Mouse (Mus musculus) layer of hippocampus, adult 9-10 months (tissue): ENCODE measurements around the gene Zfhx3.

Experiments used
- DNase-seq: peaks from one replicate; pipeline ENCODE4 v3.0.0; 2022; ENCODE audit warnings: low spot score

The Zfhx3 gene

DNA sequence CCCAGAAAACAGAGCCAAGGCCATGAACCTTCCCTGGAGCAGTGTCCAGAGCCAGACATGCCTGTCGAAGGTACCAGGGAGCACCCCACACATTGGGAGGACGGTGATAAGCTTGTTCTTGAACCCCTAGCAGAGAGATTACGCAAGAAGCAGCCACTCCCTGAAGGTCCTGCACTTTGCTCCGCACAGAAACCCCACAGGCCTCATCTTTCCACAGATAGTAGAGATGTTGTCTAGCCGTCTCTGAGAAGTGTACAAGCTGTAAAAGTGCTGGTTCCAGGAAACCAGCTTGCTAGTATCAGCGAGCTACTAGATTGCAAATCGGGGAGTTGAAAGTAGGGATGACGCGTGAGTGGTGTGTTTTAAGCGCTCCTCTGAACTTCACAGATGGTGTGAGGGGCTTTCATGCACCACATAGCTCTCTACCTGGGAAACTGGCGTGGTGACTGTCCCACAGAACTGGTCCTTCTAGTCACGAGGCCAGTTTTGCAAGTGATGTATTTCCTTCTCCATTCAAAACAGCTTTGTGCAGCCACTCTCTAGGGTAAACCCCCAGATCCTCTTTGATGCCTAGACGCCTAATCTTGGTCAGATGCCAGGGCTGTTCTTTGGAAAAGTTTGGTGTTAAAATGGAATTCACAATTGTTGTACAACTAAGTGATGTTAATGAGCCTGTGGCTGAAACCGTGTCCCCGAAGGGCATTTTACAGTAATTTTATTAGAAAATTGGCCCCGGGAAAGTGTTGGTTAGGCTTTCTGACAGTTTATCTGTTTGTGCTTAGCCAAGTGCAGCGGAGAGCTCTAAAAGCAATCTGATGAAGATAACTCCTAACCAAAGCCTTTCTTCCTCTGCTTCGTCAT is 993.6 kb downstream of the Zfhx3 start:
- DNase-seq: no peak

DNA sequence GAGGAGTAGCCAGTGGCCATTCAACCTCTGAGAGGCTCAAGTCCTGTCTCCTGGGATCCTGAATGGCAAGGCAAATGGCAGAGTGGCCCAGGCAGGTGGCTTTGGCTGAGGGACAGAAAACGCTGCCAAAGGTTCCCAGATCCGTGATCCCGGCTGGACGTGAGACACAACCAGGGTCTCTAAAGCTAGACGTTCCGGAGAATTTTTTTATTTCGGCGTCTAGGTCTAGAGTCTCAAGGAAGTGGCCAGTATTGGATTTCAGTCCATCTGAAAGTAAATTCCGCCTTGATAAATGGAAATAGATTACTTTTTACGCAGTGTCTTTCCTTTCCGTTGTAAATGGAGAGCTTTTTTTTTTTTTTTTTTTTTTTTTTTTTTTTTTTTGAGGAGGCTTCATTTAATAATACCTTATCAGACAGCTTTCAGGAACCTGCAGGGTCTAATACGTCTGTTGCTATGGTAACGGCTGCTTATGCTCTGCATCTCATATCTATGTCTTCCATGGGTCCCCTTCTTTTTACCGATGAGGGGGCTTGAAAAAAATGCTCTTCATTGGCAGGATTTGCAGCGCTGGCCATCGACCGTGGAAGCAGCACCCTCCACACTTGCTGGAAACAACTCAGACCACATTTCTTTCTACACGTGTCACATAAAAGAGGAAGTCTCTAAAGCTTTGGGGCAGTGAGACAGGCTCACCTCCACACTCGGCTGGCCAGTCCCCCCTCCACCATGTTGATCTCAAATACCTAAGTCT is 994.4 kb downstream of the Zfhx3 start:
- no peak for DNase-seq

DNA sequence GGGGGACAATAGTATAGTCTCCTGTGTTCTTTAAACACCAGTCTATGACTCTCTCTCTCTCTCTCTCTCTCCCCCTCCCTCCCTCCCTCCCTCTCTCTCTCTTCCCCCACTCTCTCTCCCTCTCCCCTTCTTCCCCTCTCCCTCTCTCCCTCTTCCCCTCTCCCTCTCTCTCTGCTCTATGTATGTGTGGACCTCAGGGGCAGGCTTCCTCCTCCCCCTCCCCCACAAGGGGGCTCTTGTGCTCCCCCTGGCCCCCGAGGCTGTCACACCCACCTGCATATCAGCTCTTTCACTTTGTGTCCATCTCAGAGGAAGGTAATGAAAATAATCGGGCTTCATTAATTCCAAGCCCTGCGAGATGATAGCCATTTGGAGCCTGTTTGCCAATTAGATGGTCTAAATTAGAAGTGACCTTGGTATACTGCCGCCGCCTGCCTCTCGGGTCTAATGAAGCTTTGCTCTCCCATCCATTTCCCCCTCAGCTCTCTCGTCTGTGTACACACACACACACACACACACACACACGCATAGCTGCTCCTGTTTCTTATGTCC is 995.5 kb downstream of the Zfhx3 start:
- no peak for DNase-seq

DNA sequence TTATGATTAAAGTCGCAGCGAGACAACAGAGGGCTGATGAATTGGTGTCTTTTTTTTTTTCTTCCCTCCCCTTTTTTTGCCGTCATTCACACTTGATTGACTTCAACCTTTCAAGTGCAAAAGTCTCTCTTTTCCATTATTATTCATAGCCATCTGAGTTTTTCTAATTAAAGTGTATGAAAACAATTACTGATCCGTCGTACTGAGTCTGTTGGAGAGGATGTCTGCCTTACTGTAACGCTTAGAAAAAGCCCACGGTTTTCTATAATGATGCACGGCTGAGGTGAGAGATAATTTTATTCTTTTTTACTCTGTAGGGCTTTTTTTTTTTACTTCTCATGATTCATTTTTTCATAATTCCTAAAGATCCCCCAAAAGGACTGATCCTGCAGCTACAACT is 1000.2 kb downstream of the Zfhx3 start:
- DNase-seq: no peak

DNA sequence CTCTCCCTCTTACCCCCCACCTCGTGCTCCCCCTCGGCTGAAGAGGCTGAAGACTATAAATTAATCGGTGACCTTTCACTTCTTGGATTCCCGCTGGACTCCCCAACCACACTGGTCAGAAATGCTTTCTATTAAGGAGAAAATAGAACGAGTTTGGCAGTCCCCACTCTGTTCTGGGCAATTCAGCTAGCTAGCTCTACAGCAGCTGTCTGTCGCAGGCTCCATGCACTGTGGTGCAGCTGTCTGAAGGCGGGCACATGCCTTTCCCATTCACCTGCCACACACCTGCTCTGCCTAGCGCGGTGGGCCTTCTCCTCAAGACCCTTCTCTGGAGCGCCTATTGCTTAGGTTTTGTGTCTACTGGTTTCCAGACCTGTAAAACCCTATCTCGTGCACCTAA is 1000.7 kb downstream of the Zfhx3 start:
- DNase-seq: no peak

DNA sequence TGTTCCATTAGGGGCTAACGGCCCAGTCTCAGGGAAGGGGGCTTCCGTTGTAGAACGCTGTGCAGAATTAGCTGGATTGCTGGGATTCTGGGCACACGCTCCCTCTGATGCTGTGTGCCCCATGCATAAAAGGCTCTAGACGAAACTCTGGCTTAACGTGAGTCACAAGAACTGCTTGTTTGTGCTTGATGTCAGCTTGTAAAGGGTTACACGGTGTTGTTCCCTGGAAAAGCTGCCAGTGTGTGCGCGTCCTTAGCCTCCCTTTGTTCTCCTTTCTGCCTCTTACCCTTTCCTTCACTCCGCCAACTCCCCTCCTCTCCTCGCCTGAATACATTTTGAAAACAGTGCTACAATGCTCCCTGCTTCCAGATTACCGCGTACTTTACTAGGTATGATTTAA is 1001.9 kb downstream of the Zfhx3 start:
- no peak for DNase-seq

DNA sequence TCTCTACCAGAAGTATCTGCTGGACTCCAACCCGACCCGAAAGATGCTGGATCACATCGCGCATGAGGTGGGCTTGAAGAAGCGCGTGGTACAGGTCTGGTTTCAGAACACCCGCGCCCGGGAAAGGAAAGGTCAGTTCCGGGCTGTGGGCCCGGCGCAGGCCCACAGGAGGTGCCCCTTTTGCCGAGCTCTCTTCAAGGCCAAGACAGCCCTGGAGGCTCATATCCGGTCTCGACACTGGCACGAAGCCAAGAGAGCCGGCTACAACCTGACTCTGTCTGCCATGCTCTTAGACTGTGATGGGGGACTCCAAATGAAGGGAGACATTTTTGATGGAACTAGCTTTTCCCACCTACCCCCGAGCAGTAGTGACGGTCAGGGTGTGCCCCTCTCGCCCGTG is 1007.9 kb downstream of the Zfhx3 start:
- DNase-seq: no peak

DNA sequence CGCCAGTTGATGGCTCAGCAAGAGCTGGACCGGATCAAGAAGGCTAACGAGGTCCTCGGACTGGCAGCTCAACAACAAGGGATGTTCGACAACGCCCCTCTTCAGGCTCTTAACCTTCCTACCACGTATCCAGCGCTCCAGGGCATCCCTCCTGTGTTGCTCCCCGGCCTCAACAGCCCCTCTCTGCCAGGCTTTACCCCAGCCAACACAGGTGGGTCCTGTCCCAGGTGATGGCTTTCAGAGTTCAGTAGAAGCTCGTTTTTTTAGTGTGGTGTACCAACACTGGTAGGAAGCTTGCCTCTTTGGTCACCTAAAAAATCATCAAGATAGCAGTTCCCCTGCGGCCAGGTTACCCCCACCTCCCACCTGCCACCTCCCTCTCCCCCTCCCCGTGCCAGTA is 1009.1 kb downstream of the Zfhx3 start:
- DNase-seq: no peak

DNA sequence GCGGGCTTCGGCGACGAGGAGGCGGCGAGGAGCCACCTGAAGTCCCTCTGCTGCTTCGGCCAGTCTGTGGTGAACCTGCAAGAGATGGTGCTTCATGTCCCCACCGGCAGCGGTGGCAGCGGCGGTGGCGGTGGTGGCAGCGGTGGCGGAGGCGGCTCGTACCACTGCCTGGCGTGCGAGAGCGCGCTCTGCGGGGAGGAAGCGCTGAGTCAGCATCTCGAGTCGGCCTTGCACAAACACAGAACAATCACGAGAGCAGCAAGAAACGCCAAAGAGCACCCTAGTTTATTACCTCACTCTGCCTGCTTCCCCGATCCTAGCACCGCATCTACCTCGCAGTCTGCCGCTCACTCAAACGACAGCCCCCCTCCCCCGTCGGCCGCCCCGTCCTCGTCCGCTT is 1014.0 kb downstream of the Zfhx3 start:
- DNase-seq: no peak

DNA sequence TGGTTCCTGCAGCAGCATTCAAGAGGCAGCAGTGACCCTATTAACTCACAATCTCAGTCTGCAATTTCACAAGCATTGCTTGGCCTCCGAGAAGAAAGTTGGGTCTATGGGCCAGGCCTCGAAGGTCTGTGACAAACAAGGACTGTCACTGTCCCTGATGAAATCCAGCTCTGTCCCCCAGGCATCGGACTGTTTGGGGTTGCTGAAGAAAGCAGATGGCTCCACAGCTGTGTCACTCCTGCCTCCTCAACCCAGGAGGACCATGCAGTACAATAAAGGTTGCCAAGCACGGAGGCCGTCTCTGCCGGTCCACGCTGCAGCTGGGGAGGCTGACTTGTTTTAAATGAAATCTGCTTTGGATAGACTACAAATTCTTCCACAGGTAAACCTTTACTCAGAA is 1020.1 kb downstream of the Zfhx3 start:
- no peak for DNase-seq

DNA sequence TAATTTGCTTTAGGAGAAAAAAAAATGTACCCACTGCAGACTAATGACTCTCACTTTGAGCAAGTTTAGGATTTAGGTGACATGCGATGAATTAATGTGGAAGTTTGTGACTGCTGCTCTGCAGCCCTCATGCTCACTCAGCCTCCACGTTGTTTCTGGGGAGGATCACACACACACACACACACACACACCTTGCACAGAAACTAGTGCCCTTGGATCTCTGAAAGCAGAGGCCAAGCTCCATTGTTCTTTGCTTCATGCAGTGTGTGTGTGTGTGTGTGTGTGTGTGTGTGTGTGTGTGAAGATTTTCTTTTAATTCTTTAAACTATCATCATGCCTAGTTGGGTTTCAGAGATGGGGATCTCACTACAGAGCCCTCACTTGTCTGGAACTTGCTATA is 1020.7 kb downstream of the Zfhx3 start:
- DNase-seq: no peak

DNA sequence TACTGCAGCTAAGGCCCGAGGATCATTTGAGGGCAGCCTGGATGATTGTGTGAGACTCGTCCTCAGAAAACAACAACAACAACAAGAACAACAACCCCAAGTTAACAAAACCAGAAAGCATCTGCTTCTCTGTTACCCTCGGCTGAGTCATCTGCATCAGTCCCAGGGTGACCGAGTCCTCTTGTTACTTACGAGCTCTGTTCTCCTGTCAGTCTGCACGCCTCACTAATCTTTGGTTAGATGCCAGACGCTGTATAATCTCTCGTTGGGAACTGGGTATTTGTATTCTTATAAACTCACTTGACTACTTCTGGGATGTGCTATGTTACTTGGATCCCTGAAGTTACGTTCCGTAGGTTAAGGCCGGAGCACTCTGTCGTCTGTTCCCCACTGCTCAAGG is 1023.6 kb downstream of the Zfhx3 start:
- no peak for DNase-seq

DNA sequence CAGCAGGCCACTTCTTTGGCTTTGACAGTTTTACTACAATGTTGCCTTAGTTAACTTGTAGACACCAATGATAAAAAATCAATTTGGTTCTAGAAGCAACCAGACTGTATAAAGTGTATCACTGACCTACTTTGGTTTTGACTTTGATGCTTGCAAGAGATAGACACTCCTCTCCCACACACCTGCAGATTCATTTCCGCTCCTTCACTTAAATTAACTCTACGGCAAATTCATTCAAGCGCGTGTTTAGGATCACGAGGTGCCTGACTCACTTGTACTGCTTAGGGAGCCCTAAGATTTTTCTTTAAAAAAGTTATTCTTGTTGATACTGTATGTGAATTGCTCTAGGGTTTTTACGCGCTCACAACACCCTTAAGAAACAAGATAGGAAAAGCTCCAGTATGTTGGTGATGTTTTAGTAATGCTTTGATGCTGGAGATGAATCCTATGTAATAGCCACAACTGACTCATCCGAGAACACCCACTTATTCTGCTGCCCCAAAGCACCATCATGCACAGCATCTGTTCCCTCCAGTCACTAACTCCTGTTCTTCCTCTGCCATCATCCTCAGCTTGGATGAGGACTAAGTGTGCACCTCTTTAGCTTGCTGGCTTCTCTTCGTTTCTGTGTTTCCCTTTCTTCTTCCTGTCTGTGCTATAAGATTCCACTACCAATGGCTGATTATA is 1031.3 kb downstream of the Zfhx3 start:
- no peak for DNase-seq

DNA sequence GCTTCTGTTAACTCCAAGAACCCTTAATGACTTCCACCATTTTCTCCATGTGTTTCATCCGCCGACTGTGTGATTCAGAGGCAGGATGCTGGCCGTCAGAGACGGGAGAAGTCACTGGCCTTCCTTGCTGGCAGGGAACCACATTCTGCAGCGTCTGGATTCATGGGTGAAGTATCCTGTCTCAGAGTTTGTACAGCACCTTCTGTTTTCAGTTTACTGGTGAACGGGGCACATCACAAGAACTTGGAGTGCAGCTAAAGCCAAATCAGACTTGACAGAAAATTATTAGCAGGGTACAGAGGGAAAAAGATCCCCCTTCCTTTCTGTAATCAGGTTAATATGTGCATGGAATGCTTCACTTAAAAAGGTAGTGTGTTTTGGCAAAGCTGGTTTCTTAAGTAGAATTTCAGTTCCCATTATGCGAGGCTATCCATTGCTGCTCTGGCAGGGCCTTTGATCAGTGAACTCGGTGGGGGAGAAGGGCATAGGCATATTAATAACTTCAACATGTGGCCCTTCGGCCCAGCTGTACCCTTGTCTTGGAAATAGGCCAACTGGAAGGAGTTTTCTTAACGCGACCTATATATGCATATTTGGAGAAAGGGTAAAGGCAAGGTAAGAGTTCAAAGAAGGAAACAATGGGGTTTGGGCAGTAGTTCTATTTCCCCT is 1035.4 kb downstream of the Zfhx3 start:
- DNase-seq: no peak

DNA sequence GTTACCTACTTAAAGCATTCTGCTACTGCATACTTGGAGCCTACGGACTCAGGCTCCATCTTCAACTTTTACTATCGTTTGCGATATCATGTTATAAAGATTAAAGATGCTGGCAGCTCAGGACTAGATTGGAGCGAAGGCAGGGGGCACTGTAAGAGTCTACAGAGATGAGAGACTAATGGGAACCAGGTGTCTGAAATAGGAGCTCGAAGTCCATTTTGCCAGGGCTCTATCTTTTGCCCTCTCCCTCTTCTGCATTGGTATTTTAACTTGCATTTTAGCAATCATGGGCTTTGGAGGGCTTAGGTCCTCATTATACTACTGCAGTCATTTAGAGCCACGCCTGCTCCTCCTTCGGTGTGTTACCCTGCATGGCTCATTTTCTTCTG is 1035.9 kb downstream of the Zfhx3 start:
- DNase-seq: no peak

DNA sequence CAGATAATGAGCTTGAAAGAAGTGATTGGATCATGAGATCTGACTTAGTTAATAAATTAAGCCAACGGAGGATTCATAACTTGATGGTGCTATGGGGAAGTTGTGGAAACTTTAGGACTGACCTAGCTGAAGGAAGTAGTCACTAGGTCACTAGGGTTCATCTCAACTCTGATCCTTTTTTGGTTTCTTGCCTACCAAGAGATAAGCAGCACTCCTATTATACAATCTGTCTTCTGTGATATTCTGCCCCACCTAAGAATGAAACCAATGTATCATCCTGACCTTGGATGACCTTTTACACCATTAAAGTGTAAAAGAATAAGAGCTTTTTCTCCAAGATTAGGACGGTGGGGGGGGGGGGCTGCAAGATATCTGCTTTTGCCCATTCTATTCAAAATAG is 1042.5 kb downstream of the Zfhx3 start:
- no peak for DNase-seq

DNA sequence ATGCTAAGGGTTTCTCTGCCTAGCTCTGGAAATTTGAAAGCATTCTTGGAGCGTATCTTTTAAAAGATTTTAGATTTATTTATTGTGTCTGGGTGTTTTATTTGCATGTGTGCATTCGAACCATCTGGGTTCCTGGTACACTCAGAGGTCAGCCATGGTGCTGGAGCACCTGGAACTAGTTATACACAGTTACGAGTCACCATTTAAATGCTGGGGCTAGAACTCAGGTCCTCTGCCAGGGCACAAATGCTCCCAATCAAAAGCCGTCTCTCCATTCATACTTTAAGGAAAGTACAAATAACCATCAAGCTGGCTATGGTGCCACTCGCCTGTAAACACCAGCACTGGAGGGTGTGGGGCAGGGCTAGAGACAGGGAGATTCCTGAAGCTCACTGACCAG is 1047.4 kb downstream of the Zfhx3 start:
- no peak for DNase-seq

DNA sequence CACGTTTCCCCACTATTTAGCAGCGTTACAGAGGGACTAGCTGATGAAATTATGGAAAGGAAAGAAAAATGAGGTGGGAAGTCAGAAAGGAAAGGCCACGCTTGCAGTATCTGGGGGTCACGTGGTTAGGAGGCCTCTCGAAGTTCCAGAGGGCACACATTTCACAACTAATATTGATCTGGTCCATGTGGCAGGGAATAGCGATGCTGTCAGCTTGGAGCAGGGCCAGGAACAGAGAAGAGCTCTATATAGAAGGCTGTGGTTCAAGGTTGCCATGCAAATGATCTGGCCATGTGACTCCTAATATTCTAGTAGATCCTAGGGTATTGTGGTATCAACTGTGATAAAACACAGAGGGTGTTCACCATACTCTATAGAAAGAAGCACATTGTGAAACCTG is 1048.1 kb downstream of the Zfhx3 start:
- DNase-seq: no peak

DNA sequence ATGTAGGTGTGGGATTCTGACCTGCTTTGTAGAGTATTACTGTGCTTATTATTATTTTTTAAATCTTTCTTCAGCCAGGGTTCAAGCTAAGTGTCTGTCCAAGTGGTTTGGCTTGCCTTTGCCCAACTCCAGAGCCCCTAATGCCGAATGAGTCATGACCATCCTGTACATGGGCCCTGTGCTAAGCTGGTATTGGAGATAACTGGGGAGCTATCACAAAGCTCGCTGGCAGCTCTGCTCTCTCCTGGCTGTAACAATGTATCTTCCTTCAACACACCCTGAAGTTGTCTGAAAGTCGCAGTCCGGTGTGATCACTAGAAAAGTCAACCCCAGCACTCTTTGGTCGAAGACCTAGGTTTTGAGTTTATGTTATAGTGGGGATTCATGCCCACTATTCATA is 1049.0 kb downstream of the Zfhx3 start:
- no peak for DNase-seq

DNA sequence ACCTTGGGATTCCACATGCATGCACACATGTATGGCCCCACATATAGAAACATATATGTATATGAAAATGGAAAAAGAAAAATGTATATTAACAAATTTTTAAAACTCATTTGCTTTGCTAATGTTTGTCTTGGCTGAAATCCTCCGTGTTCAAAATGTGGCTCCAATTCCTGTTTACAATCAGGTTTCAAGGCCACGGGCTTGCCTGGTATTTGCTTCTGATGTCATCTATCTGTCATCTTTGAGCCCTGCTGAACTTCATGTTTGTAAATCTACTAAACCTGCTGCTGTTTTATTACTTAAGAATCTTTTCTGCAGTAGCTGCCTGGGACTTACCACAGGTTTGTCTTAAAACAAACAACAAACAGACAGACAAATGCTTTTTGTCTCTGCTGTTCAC is 1051.3 kb downstream of the Zfhx3 start:
- DNase-seq: no peak

DNA sequence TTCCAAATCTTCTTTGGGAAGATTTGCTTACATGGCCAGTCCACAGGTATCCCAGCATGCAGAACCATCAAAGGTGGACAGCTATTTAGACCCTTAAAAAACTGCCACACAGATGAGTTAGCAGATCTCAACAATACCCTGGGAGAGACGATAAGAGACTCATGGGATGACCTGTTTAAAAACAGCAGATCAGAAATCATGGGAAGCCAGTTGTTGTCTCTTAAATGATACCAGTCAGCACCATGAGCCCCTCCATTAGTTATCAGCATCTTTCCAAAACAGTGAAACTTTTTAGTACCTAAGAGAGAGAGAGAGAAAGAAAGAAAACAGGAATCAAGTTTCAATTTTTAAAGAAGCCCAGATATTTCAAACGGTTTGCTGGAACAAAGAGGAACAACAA is 1051.7 kb downstream of the Zfhx3 start:
- DNase-seq: no peak

DNA sequence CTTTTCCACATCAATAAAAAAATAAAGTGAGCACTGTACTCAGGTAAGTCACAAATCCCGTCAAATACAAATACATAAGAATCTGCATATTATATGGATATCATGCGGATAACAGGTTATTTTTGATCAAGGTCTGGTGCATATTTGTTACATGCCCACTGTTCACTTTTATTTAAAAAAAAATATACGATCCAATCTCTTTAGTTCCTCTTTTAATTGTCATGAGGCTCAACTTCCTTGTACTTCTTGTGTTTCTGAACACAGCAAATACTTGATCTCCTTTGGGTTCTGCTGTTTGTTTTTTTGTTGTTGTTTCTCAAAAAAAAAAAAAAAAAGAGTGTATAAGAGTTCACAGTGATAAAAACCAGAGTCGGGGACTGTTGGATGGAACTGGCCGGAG is 1052.4 kb downstream of the Zfhx3 start:
- no peak for DNase-seq
